Mouse (Mus musculus): ENCODE measurements around the gene Dclk2. TPM values are rescaled to one million over a fixed set of nuclear protein-coding genes. Genes with fewer than 3 reads are reported as not detected.

Dclk2 gene
- polyA plus RNA-seq, 1 experiment from 2014 or later, result 82.9 TPM

- H3K4me2 ChIP-seq, result 0 out of 2 replicates have a peak overlapping the region, but pooled peaks have one; percentile 3
- ATAC-seq (ENCODE audit: low FRiP score), result no peak
- peak overlapping the region; percentile 70 for H3K27ac ChIP-seq
- no peaks in the 10 kb centered on the region for H3K36me3 ChIP-seq
- H3K4me3 ChIP-seq, result no peak overlapping the region
- WGBS, result 29% methylated on average over 8 of the region's 8 CpGs
- H3K4me1 ChIP-seq (replicated peaks), result peaks cover 70% of the 10 kb centered on the region
- H3K9me3 ChIP-seq, result no peaks in the 10 kb centered on the region
- H3K9ac ChIP-seq, result no peak overlapping the region
- no peaks in the 10 kb centered on the region for H3K27me3 ChIP-seq
Observed at GRCm38 (mm10) chr3:86857833-86858398, 62.7 kb downstream of the Dclk2 start.

DNA sequence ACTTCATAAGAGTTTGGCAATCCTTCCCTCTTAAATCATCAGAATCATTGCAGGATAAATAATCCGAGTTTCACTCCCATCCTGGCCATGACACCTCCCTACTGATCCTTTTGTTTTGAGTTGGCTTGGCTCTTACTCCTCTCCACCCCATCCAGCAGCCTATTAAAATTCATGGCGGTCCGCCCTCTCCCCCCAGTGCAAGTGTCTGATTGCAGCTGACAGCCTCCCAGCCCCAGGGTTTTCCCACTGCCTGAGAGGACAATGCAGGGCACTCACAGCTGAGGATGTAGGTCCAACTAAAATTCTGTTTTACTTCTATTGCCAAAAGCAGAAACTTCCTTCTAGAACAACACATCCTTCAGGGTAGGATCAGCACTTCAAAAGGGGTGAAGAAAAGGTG lies 67.8 kb downstream of the Dclk2 start:
- Histone ChIP-seq H3K27ac (peak overlapping the region; percentile 68), H3K4me3 (no peak overlapping the region), H3K36me3 (no peaks in the 10 kb centered on the region), H3K4me2 (no peak overlapping the region), H3K9ac (0 out of 2 replicates have a peak overlapping the region, but pooled peaks have one; percentile 6), H3K9me3 (no peaks in the 10 kb centered on the region), H3K4me1 (replicated peaks) (peaks cover 60% of the 10 kb centered on the region), H3K27me3 (no peaks in the 10 kb centered on the region)
- peak; percentile 60 for ATAC-seq (ENCODE audit: low FRiP score)
- 11% methylated on average over 3 of the region's 3 CpGs for WGBS

- Histone ChIP-seq H3K27ac (peak overlapping the region; percentile 67), H3K36me3 (no peaks in the 10 kb centered on the region), H3K4me3 (no peak overlapping the region), H3K4me1 (replicated peaks) (peaks cover 62% of the 10 kb centered on the region), H3K27me3 (no peaks in the 10 kb centered on the region), H3K9me3 (no peaks in the 10 kb centered on the region), H3K4me2 (no peak overlapping the region), H3K9ac (no peak overlapping the region)
- no peak for ATAC-seq (ENCODE audit: low FRiP score)
- 89% methylated on average over 7 of the region's 7 CpGs for WGBS
Observed at GRCm38 (mm10) chr3:86851131-86851530, 69.5 kb downstream of the Dclk2 start.

GRCm38 (mm10) chr3:86850394-86851030 lies 70.1 kb downstream of the Dclk2 start:
- WGBS, result 68% methylated on average over 10 of the region's 10 CpGs
- Histone ChIP-seq H3K27me3 (no peaks in the 10 kb centered on the region), H3K9ac (no peak overlapping the region), H3K27ac (peak overlapping the region; percentile 67), H3K9me3 (no peaks in the 10 kb centered on the region), H3K4me3 (no peak overlapping the region), H3K36me3 (no peaks in the 10 kb centered on the region), H3K4me1 (replicated peaks) (peaks cover 68% of the 10 kb centered on the region), H3K4me2 (no peak overlapping the region)
- peak; percentile 27; the same call in 1 of the 2 replicates for ATAC-seq (ENCODE audit: low FRiP score)

DNA sequence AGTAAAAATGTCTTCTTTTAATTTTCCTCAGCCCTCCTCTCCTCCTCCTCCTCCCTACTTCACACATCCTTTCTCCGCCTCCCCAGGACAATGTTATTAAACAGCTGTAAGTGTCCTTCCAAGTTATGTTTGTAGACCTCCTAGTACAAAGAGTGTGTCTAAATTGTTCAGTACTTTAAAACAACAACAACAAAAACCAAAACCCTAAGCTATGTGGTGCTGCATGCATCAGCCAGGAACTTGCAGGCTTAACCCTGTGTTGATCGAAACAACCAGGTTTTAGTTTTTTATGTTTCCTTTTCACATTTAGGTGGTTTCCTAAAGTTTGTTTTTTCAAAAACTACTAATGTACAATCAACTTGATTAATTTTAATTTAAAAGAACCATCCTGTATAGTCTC lies 71.3 kb downstream of the Dclk2 start:
- ATAC-seq (ENCODE audit: low FRiP score), result no peak
- peaks cover 76% of the 10 kb centered on the region for H3K4me1 ChIP-seq (replicated peaks)
- WGBS, result 82% methylated on average over 2 of the region's 2 CpGs

GRCm38 (mm10) chr3:86847536-86847935 lies 73.1 kb downstream of the Dclk2 start:
- Histone ChIP-seq H3K9ac (no peak overlapping the region), H3K27ac (no peak overlapping the region), H3K36me3 (no peaks in the 10 kb centered on the region), H3K9me3 (no peaks in the 10 kb centered on the region), H3K27me3 (no peaks in the 10 kb centered on the region), H3K4me1 (replicated peaks) (peaks cover 69% of the 10 kb centered on the region), H3K4me2 (no peak overlapping the region), H3K4me3 (no peak overlapping the region)
- no peak for ATAC-seq (ENCODE audit: low FRiP score)
- WGBS, result 73% methylated on average over 2 of the region's 2 CpGs

More for the DNA sequence above, 71.3 kb downstream of the Dclk2 start:
- no peak overlapping the region for H3K4me2 ChIP-seq
- H3K36me3 ChIP-seq, result no peaks in the 10 kb centered on the region
- H3K27ac ChIP-seq, result no peak overlapping the region
- H3K9me3 ChIP-seq, result no peaks in the 10 kb centered on the region
- no peak overlapping the region for H3K9ac ChIP-seq
- no peaks in the 10 kb centered on the region for H3K27me3 ChIP-seq
- no peak overlapping the region for H3K4me3 ChIP-seq

- 27% methylated on average over 4 of the region's 4 CpGs for WGBS
- H3K4me2 ChIP-seq, result no peak overlapping the region; the same call in 1 of the 2 replicates
- no peak overlapping the region for H3K4me3 ChIP-seq
- no peaks in the 10 kb centered on the region for H3K9me3 ChIP-seq
- H3K9ac ChIP-seq, result no peak overlapping the region
- H3K36me3 ChIP-seq, result no peaks in the 10 kb centered on the region
- peaks cover 56% of the 10 kb centered on the region for H3K4me1 ChIP-seq (replicated peaks)
- no peak for ATAC-seq (ENCODE audit: low FRiP score)
- no peaks in the 10 kb centered on the region for H3K27me3 ChIP-seq
- peak overlapping the region; percentile 79 for H3K27ac ChIP-seq
Observed at GRCm38 (mm10) chr3:86846036-86846435, 74.6 kb downstream of the Dclk2 start.

DNA sequence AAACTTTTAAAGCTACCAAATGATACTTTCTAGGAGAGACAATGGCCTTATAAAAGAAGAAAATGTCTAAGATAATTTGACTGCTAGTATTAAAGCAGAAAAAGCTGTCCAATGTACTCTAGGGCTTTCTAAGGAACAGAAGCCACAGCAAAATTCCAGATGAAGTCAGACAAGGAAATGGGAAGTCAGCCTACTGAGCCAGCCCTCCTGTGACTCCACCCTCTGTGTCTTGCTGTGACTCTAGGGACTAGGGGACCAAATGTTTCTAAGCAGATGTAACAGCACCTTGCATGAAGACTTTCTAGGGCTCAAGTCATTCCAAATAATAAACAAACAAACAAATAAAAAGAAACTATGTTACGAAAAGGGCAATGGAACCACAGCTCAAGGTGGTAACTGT lies 75.1 kb downstream of the Dclk2 start:
- Histone ChIP-seq H3K4me3 (no peak overlapping the region), H3K27me3 (no peaks in the 10 kb centered on the region), H3K36me3 (no peaks in the 10 kb centered on the region), H3K9ac (no peak overlapping the region), H3K9me3 (no peaks in the 10 kb centered on the region), H3K4me2 (peak overlapping the region; percentile 45; the same call in 1 of the 2 replicates), H3K27ac (peak overlapping the region; percentile 79), H3K4me1 (replicated peaks) (peaks cover 52% of the 10 kb centered on the region)
- 75% methylated on average over 1 of the region's 1 CpGs for WGBS
- peak; percentile 64; the same call in 1 of the 2 replicates for ATAC-seq (ENCODE audit: low FRiP score)

DNA sequence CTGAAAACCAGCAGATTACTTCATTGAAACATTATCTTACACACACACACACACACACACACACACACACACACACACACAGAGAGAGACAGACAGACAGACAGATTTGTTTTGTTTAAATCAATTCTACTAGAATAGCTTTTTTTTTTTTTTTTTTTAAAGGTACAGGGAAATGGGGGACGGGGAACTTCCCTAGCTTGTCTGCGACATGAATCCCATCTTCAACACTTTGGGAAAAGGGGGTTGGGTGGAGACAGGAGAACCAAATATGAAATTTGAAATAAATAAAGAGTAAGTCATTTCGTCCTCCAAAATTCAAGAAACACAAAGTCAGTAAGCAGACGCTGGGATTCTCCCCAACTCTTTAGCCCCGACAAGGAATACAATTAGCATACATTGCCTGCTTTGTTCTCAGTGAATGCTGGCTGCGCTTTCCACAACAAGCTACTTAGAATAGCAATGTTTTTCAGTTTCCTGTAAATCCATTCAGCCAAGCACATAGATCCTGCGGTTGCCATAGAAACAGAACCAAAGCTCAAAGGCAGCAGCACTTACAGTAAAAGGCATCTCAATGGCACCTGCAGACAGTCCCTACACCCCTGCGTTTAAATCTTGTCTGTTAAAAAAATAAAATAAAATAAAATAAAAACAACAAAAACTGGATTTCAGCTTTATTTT lies 75.7 kb downstream of the Dclk2 start:
- peak overlapping the region; percentile 15 for H3K4me3 ChIP-seq
- WGBS, result 2% methylated on average over 8 of the region's 8 CpGs
- no peaks in the 10 kb centered on the region for H3K9me3 ChIP-seq
- peaks cover 45% of the 10 kb centered on the region for H3K4me1 ChIP-seq (replicated peaks)
- H3K9ac ChIP-seq, result peak overlapping the region; percentile 59; the same call in 1 of the 2 replicates
- H3K4me2 ChIP-seq, result peak overlapping the region; percentile 45
- peak overlapping the region; percentile 82 for H3K27ac ChIP-seq
- ATAC-seq (ENCODE audit: low FRiP score), result peak; percentile 86
- no peaks in the 10 kb centered on the region for H3K36me3 ChIP-seq
- no peaks in the 10 kb centered on the region for H3K27me3 ChIP-seq

GRCm38 (mm10) chr3:86842461-86842860 lies 78.2 kb downstream of the Dclk2 start:
- 94% methylated on average over 2 of the region's 2 CpGs for WGBS
- H3K27ac ChIP-seq, result no peak overlapping the region
- H3K4me3 ChIP-seq, result no peak overlapping the region
- H3K9me3 ChIP-seq, result no peaks in the 10 kb centered on the region
- no peaks in the 10 kb centered on the region for H3K27me3 ChIP-seq
- no peak overlapping the region for H3K9ac ChIP-seq
- no peaks in the 10 kb centered on the region for H3K36me3 ChIP-seq
- no peak for ATAC-seq (ENCODE audit: low FRiP score)
- H3K4me2 ChIP-seq, result no peak overlapping the region
- H3K4me1 ChIP-seq (replicated peaks), result peaks cover 37% of the 10 kb centered on the region

- ATAC-seq (ENCODE audit: low FRiP score), result no peak
- Histone ChIP-seq H3K9ac (0 out of 2 replicates have a peak overlapping the region, but pooled peaks have one; percentile 3), H3K9me3 (no peaks in the 10 kb centered on the region), H3K4me1 (replicated peaks) (peaks cover 20% of the 10 kb centered on the region), H3K27me3 (no peaks in the 10 kb centered on the region), H3K4me2 (no peak overlapping the region), H3K36me3 (peaks cover 2% of the 10 kb centered on the region; the same call in 1 of the 2 replicates), H3K4me3 (no peak overlapping the region), H3K27ac (peak overlapping the region; percentile 49)
- WGBS, result 28% methylated on average over 3 of the region's 3 CpGs
Observed at GRCm38 (mm10) chr3:86839606-86840005, 81.0 kb downstream of the Dclk2 start.

DNA sequence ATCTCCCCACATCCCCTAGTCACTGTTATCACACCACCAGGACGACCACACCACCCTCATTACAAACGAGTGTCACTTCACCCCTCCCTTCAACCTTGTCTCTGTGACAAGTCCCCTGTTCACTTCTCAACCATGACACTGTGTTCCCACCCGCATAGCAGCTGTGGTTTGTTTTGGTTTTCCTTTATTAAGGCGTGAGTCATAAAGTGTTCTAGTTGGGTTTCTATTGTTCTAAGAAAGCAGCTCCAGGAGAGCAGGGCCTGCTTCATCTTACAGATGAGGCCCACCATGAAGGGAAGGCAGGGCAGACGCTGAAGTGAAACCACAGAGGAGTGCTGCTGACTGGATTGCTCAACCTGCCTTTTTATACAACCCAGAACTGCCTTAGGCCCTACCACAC lies 83.3 kb downstream of the Dclk2 start:
- peaks cover 29% of the 10 kb centered on the region for H3K4me1 ChIP-seq (replicated peaks)
- no peaks in the 10 kb centered on the region for H3K9me3 ChIP-seq
- no peak overlapping the region for H3K4me3 ChIP-seq
- peak overlapping the region; percentile 15; the same call in 1 of the 2 replicates for H3K27ac ChIP-seq
- WGBS, result 55% methylated on average over 5 of the region's 5 CpGs
- no peak for ATAC-seq (ENCODE audit: low FRiP score)
- no peaks in the 10 kb centered on the region for H3K27me3 ChIP-seq
- no peak overlapping the region for H3K4me2 ChIP-seq
- no peak overlapping the region for H3K9ac ChIP-seq
- peaks cover 2% of the 10 kb centered on the region; the same call in 1 of the 2 replicates for H3K36me3 ChIP-seq
